Mouse (Mus musculus): ENCODE data around the gene Hoxd10. TPM values are rescaled to one million over a fixed set of nuclear protein-coding genes. Genes with fewer than 3 reads are reported as not detected.

The Hoxd10 gene
- polyA plus RNA-seq, 1 experiment from 2014 or later, result 2.3 TPM

DNA sequence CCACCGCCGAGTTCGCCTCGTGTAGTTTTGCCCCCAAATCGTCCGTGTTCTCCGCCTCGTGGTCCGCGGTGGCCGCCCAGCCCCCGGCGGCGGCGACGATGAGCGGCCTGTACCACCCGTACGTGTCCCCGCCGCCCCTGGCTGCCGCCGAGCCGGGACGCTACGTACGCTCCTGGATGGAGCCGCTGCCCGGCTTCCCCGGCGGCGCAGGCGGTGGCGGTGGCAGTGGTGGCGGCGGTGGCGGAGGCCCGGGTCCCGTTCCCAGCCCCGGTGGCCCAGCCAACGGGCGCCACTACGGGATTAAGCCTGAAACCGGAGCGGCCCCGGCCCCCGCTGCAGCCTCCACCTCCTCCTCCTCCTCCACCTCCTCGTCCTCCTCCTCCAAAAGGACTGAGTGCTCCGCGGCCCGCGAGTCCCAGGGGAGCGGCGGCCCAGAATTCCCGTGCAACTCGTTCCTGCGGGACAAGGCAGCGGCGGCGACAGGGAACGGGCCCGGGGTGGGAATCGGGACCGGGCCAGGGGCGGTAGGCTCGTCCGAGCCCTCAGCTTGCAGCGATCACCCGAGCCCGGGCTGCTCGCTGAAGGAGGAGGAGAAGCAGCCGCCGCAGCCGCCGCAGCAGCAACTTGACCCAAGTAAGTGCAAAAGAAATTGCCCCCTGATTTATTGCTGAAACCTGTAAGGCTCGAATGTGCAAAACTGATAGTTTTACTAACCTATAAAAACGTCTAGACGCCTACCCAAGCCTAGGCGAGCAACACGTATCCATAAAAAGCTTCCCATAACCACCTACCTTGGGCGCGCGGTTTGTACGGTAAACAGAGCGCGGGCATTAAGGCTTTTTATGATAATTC lies 6.7 kb downstream of the Hoxd10 start:
- WGBS, result under 1% methylated on average over 84 of the region's 86 CpGs
- no peaks in the 10 kb centered on the region for H3K9me3 ChIP-seq
- no peaks in the 10 kb centered on the region for H3K36me3 ChIP-seq
- DNase-seq (ENCODE audit: low spot score), result no peak
- peaks cover 13% of the 10 kb centered on the region for H3K4me1 ChIP-seq
- H3K27me3 ChIP-seq (ENCODE audit: insufficient read depth, poor library complexity, severe bottlenecking), result peaks cover 100% of the 10 kb centered on the region
- H3K4me3 ChIP-seq, result peak overlapping the region; percentile 60
- H3K27ac ChIP-seq, result peak overlapping the region; percentile 17; the same call in 1 of the 2 replicates

DNA sequence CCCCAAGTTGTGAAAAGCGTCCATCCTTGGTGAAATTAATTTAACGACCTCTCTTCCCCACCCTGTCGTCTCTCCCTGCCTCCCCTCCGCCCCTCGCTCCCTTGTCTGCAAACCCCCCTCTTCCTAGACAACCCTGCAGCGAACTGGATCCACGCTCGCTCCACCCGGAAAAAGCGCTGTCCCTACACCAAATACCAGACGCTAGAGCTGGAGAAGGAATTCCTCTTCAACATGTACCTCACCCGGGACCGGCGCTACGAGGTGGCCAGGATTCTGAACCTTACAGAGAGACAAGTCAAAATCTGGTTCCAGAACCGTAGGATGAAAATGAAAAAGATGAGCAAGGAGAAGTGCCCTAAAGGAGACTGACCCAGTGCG lies 7.3 kb downstream of the Hoxd10 start:
- peaks cover 100% of the 10 kb centered on the region for H3K27me3 ChIP-seq (ENCODE audit: insufficient read depth, poor library complexity, severe bottlenecking)
- peaks cover 13% of the 10 kb centered on the region for H3K4me1 ChIP-seq
- 0 out of 2 replicates have a peak overlapping the region, but pooled peaks have one; percentile 60 for H3K4me3 ChIP-seq
- 2% methylated on average over 17 of the region's 17 CpGs for WGBS
- no peaks in the 10 kb centered on the region for H3K36me3 ChIP-seq
- no peak for DNase-seq (ENCODE audit: low spot score)
- no peaks in the 10 kb centered on the region for H3K9me3 ChIP-seq
- H3K27ac ChIP-seq, result no peak overlapping the region

DNA sequence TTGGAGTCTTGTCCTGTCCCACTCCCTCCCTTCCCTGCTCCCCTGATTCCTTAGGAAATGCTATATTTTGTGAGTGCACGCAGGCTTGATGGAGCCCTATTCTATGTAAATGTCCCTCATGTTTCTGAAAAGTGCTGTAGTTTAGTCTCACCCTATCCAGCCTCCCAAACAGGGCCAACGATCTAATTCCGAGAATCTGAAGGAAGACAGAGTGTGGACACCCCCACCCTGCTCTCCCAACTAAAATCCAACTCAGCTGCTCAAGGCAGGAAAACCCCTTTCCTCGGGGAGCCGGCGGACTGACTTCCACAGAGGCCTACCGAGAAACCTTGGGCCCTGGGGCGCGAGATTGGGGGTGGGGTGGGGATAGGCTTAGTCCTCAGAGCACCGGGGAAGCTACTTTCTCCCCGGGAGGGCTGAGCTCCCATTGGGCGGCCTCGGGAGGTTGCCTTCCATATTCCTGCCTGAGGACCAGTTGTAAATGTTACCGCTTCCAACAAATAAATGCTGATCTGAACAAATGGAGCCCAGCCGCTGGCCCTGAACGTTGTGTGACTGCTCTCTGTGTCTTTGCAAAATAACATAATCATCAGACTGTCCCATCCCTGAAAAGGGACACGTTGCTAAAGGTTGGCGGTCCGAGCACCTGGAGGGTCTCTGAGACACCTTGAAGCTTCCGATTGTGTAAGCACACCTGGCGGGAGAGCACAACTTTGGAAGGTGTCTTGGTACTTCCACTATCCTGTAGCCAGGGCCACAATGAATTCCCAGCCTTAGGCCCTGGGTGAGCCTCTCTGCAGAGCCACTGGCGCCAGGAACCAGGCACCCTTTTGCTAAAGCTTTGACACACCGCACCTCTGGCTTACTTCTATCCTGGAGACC lies 8.2 kb downstream of the Hoxd10 start:
- Histone ChIP-seq H3K27me3 (ENCODE audit: insufficient read depth, poor library complexity, severe bottlenecking) (peaks cover 100% of the 10 kb centered on the region), H3K4me3 (no peak overlapping the region), H3K4me1 (peaks cover 18% of the 10 kb centered on the region), H3K27ac (no peak overlapping the region), H3K9me3 (no peaks in the 10 kb centered on the region), H3K36me3 (no peaks in the 10 kb centered on the region)
- WGBS, result 2% methylated on average over 23 of the region's 23 CpGs
- DNase-seq (ENCODE audit: low spot score), result no peak

DNA sequence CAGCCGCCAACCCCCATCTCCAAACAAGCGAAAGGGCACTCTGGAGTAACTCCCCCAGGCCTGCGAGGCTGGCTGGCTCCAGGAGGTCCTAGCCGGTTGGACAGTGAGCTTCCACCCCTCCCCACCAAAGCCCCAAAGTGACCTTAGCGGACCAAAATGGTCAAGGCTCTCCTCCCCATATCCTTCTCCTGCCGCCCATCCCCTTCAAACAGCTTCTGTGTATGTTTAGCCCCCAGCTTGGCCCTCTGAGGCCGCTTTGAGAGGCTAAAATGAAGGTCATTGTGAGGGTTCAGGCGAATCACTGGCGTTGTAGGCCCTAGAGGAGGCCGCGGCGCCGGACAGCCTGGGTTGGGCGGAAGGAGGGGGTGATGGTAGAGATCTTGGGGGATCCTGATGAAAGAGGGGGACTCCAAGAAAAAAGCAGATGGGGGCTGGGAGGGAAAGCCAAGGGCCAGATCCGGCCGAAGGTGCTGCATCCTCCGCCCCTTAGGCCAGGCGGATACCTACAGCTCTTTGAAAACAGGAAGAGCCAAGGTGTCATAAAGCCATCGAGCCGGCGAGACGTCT lies 8.9 kb downstream of the Hoxd10 start:
- Histone ChIP-seq H3K4me1 (peaks cover 22% of the 10 kb centered on the region), H3K9me3 (no peaks in the 10 kb centered on the region), H3K4me3 (no peak overlapping the region), H3K36me3 (no peaks in the 10 kb centered on the region), H3K27ac (no peak overlapping the region), H3K27me3 (ENCODE audit: insufficient read depth, poor library complexity, severe bottlenecking) (peaks cover 100% of the 10 kb centered on the region)
- WGBS, result 2% methylated on average over 22 of the region's 22 CpGs
- DNase-seq (ENCODE audit: low spot score), result no peak

DNA sequence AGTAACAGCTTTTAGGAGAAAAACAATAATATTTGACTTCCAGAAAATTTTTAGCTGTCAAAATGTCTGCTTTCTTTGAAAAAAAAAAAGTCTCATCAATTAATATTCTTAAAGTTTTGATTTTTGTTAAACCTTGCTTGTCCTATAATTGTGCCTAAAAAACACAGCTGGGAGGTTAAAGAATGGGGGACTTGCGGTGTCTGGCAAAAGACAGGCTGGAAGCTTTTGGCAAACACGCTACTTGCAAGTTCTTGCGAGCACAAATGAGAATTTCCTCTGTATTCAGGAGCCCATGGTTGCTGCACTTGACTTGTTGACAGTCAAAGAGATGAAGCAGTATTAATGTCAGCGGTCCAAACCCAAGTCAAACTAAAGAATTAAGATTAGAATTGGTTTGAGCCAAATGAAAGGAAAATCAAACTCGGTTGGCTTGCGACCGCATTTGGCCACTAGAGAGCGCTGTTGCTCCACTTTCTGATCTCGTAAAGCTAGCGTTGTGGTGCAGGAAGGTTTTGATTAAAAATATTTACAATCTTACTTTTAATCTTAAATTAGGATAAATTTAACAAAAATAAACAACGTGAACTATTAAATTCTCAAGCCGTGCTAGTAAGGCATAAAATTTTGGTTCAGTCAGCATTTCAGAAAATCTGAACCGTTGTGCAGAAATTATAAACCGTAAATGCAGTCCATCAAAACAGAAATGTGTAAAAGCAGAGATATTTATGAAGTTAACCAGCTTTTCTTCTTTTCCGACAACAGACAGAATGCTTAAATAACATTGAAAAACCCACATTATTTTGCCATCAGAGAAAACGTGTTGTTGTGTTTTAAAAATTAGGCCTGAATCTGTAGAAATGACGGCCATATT lies 10.5 kb downstream of the Hoxd10 start:
- Histone ChIP-seq H3K4me1 (peaks cover 25% of the 10 kb centered on the region), H3K36me3 (no peaks in the 10 kb centered on the region), H3K4me3 (no peak overlapping the region), H3K27ac (no peak overlapping the region), H3K9me3 (no peaks in the 10 kb centered on the region), H3K27me3 (ENCODE audit: insufficient read depth, poor library complexity, severe bottlenecking) (peaks cover 99% of the 10 kb centered on the region)
- WGBS, result 14% methylated on average over 17 of the region's 17 CpGs
- no peak for DNase-seq (ENCODE audit: low spot score)

DNA sequence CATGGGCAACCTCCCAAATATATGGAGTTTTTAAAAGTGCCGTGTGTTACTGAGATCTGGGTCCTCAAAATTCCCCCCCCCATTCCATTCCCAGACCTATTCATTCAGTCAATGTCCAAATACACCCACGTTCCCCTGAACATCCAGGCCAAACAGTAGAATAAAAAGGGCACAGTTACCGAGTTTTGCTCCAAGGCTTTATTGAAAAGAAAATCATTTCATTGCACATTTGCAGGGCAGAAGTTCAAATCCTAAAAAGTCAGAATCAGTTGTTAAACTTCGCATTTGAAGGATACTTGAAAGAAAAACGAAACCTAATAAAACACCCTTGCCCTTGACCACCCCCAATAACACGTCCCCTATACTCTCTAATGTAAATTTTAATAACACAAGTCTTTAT lies 11.1 kb downstream of the Hoxd10 start:
- peaks cover 19% of the 10 kb centered on the region for H3K4me1 ChIP-seq
- 16% methylated on average over 6 of the region's 6 CpGs for whole genome bisulfite sequencing
- no peak overlapping the region for H3K27ac ChIP-seq
- no peak overlapping the region for H3K4me3 ChIP-seq
- no peaks in the 10 kb centered on the region for H3K36me3 ChIP-seq
- peaks cover 99% of the 10 kb centered on the region for H3K27me3 ChIP-seq (ENCODE audit: insufficient read depth, poor library complexity, severe bottlenecking)
- no peak for DNase-seq (ENCODE audit: low spot score)
- no peaks in the 10 kb centered on the region for H3K9me3 ChIP-seq

DNA sequence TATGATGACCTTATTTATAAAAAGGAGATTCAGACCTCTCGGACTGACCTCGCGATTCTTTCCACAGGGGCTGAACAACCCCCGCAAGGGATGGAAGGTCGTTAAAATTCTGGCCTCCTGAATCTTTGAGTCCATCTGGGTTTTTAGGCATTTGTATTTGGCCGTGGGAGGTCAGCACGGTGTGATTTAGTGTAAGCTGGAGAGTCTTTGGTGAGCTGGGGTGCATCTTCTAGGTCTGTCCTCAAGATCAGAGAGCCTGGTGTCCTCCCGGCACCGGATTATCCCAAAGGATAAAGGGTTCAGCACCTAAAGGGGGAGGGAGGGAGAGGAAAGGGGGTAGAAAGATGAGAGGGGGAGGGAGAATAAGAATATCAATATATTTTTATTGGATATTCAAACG lies 11.6 kb downstream of the Hoxd10 start:
- H3K4me3 ChIP-seq, result no peak overlapping the region
- no peak for DNase-seq (ENCODE audit: low spot score)
- no peaks in the 10 kb centered on the region for H3K36me3 ChIP-seq
- peaks cover 14% of the 10 kb centered on the region for H3K4me1 ChIP-seq
- WGBS, result 4% methylated on average over 10 of the region's 10 CpGs
- no peaks in the 10 kb centered on the region for H3K9me3 ChIP-seq
- peaks cover 99% of the 10 kb centered on the region for H3K27me3 ChIP-seq (ENCODE audit: insufficient read depth, poor library complexity, severe bottlenecking)
- no peak overlapping the region for H3K27ac ChIP-seq

DNA sequence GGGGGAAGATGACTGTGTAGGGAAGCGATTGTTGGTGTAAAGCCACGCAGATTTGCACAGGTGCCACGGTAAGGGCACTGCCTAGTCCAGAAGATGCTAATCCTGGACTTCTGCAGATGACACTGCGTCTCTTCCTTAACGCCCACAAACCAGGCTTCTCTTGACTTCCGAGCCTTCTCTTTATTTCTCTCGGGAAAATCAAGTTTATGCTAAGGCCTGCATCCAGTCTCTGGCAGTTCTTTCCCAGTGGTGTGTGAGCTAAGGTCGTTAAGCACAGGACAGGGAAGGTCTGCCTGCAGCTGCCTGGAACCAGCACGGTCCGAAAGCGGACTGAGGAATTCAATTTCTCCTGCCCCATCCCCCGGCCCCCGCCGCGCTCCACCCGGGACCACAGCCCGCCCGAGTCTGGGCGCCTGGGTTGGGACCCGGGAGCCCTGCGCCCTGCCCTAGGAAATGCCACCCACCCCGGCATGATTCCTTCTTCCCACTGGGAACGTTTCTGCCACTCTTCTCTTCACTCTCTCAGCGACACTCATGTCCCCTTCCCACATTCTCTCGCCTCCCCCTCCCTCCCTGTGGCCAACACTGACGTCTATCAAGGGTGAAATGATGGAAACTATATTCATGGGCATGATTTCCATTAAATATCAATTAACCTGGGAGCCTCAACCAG lies 12.1 kb downstream of the Hoxd10 start:
- H3K9me3 ChIP-seq, result no peaks in the 10 kb centered on the region
- H3K4me1 ChIP-seq, result peaks cover 12% of the 10 kb centered on the region
- WGBS, result 3% methylated on average over 26 of the region's 26 CpGs
- DNase-seq (ENCODE audit: low spot score), result no peak
- no peaks in the 10 kb centered on the region for H3K36me3 ChIP-seq
- no peak overlapping the region for H3K4me3 ChIP-seq
- H3K27me3 ChIP-seq (ENCODE audit: insufficient read depth, poor library complexity, severe bottlenecking), result peaks cover 99% of the 10 kb centered on the region
- no peak overlapping the region for H3K27ac ChIP-seq

DNA sequence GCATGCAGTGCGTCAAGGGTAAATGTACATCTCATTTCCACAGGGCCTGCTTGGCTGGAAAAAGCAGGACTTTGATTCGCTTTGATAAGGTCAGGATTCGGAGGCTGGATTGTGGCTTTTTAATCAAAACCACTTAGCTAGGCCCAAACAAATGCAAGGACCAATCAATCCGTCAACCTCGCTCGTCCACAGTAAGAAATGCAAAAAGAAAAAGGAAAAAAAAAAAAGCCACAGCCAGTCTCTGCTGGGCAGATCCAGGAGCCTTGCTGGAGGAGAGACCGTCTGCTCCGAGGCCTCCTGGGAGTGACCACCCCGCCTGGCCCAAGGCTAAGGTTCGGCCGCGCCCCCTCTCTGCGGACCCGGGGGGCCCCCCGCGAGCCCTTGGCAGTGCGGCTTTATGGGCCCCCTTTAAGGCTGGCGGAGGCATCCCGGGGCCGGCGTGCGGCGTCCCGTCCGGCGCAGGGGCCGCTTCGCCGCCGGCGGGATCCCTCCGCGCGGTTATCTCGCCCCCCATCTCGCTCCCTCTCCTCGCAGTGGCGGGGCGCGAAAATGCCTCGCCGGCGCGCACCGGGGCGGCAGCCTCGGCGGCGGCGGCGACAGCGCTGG lies 12.8 kb downstream of the Hoxd10 start, which contains the start of gene Hoxd8:
Gene Hoxd8 (plus strand): TSS at position 223 of the 606 bp plus-strand sequence.
- under 1% methylated on average over 34 of the region's 52 CpGs for WGBS
- H3K9me3 ChIP-seq, result no peaks in the 10 kb centered on the region
- no peak for DNase-seq (ENCODE audit: low spot score)
- H3K4me3 ChIP-seq, result peak within 1 kb of the TSS; percentile 59
- peaks cover 99% of the 10 kb centered on the region for H3K27me3 ChIP-seq (ENCODE audit: insufficient read depth, poor library complexity, severe bottlenecking)
- peak within 1 kb of the TSS; percentile 52 for H3K27ac ChIP-seq
- peaks cover 12% of the 10 kb centered on the region for H3K4me1 ChIP-seq
- H3K36me3 ChIP-seq, result no peaks in the 10 kb centered on the region

DNA sequence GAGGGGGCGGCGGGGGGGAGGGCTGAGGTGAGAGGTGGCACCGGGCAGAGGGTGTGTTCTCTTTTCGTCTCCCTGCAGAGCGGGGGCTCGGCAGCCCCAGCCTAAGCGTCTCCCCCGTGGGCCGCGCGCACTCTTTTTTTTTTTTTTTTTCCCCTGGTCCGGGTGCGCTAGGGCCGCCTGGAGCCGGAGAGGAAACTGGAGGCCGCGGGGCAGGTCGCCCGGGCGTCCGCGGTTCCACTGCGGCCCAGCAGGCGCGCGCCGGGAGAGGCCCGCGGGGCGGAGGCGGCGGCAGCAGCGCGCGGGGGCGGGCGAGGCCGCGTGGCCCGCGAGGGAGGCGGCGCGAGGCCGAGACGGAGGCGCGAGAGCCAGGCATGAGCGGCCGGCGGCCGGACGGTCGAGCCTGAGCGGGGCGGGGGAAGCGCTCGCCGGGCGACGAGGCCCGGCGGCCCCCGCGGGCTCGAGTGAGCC lies 13.3 kb downstream of the Hoxd10 start:
- Histone ChIP-seq H3K9me3 (no peaks in the 10 kb centered on the region), H3K27me3 (ENCODE audit: insufficient read depth, poor library complexity, severe bottlenecking) (peaks cover 99% of the 10 kb centered on the region), H3K4me1 (peaks cover 12% of the 10 kb centered on the region), H3K36me3 (no peaks in the 10 kb centered on the region), H3K4me3 (peak overlapping the region; percentile 59), H3K27ac (peak overlapping the region; percentile 52)
- WGBS, result 0% methylated on average over 45 of the region's 66 CpGs
- no peak for DNase-seq (ENCODE audit: low spot score)

DNA sequence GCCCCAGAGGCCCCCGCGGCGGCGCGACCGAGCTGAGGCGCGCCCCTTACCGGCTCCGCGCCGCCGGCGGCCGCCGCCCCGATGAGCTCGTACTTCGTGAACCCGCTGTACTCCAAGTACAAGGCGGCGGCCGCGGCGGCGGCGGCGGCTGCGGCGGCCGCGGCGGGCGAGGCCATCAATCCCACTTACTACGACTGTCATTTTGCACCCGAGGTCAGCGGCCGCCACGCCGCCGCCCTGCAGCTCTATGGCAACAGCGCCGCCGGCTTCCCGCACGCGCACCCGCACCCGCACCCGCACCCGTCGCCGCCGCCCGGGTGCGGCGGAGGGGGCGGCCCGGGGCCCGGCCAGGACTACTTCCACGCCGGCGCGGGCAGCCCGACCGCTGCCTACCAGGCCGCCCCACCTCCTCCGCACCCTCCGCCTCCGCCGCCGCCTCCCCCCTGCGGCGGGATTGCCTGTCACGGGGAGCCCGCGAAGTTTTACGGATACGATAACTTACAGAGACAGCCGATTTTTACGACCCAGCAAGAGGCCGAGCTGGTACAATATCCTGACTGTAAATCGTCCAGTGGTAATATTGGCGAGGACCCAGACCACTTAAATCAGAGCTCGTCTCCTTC lies 13.9 kb downstream of the Hoxd10 start:
- H3K9me3 ChIP-seq, result no peaks in the 10 kb centered on the region
- peaks cover 12% of the 10 kb centered on the region for H3K4me1 ChIP-seq
- peak overlapping the region; percentile 59 for H3K4me3 ChIP-seq
- peaks cover 99% of the 10 kb centered on the region for H3K27me3 ChIP-seq (ENCODE audit: insufficient read depth, poor library complexity, severe bottlenecking)
- H3K36me3 ChIP-seq, result no peaks in the 10 kb centered on the region
- WGBS, result 1% methylated on average over 79 of the region's 85 CpGs
- DNase-seq (ENCODE audit: low spot score), result no peak
- H3K27ac ChIP-seq, result peak overlapping the region; percentile 52; the same call in 1 of the 2 replicates
